Mouse (Mus musculus): ENCODE data around the gene D1Pas1. TPM values are rescaled to one million over a fixed set of nuclear protein-coding genes. Genes with fewer than 3 reads are reported as not detected.

The D1Pas1 gene
- total and polyA plus RNA-seq, 3 experiments: not detected

GRCm38 (mm10) chr1:186997596-186998304 is 30.5 kb downstream of the D1Pas1 start:
- DNase-seq (ENCODE audit: low read depth, low spot score): no peak
- no peaks in the 10 kb centered on the region for H3K9me3 ChIP-seq (replicated peaks; ENCODE audit: insufficient read depth, low read length)

DNA sequence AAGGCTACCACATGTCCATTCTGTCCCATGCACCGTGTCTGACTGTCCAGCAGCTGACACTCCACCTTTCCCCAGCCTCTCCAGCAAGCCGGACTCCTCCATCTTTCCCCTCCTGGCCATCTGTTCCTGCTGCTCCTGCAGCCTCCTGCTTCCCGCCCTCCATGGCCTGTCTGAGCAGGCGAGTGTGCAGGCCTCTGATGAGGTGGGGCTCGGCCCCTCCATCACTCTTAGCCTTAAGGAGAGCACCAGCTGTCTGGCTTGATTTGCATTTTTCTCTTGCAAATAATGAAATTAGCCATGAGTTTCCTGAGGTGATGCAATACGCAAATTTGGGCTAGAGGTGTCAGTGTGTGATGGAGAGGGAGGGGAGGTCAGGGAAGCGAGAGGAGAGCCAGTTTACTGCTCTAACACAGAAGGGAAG is 36.2 kb downstream of the D1Pas1 start:
- TF ChIP-seq E2F4 (IDR thresholded peaks at IDR 0.05; ENCODE audit: borderline replicate concordance, low read depth, low read length) (no peak), MAFK (IDR thresholded peaks at IDR 0.05; ENCODE audit: borderline replicate concordance, low read depth, low read length) (no peak), ZKSCAN1 (IDR thresholded peaks at IDR 0.05; ENCODE audit: low read depth, low read length) (no peak), TCF12 (IDR thresholded peaks at IDR 0.05; ENCODE audit: low read depth, low read length) (no peak), RAD21 (IDR thresholded peaks at IDR 0.05; ENCODE audit: low read depth, low read length) (no peak), NELFE (IDR thresholded peaks at IDR 0.05; ENCODE audit: low read depth, low read length) (no peak), POLR2A (IDR thresholded peaks at IDR 0.05; ENCODE audit: control insufficient read depth in 1 of 2, insufficient read depth in 1 of 2, low read depth in 1 of 2, low read length in 2 of 2, poor library complexity in 1 of 2) (no peak), BHLHE40 (IDR thresholded peaks at IDR 0.05; ENCODE audit: borderline replicate concordance, low read depth, low read length) (no peak), CHD2 (IDR thresholded peaks at IDR 0.05; ENCODE audit: low read length) (no peak), ZNF384 (IDR thresholded peaks at IDR 0.05; ENCODE audit: low read depth, low read length) (no peak), SIN3A (IDR thresholded peaks at IDR 0.05; ENCODE audit: low read length) (no peak), JUND (IDR thresholded peaks at IDR 0.05; ENCODE audit: low read depth, low read length) (no peak), POLR2AphosphoS2 (IDR thresholded peaks at IDR 0.05; ENCODE audit: low read length) (no peak), CTCF (IDR thresholded peaks at IDR 0.05 in 2 of 3, conservative IDR thresholded peaks at IDR 0.05 in 1 of 3; ENCODE audit: control insufficient read depth in 1 of 3, insufficient read depth in 1 of 3, low read depth in 2 of 3, low read length in 3 of 3, poor library complexity in 1 of 3, severe bottlenecking in 1 of 3) (no peak), CHD1 (IDR thresholded peaks at IDR 0.05; ENCODE audit: low read depth, low read length) (no peak), TAL1 (IDR thresholded peaks at IDR 0.05; ENCODE audit: low read length) (no peak), USF2 (IDR thresholded peaks at IDR 0.05; ENCODE audit: borderline replicate concordance in 1 of 2, insufficient read depth in 1 of 2, low read depth in 1 of 2, low read length in 2 of 2) (no peak)
- H3K27ac ChIP-seq (ENCODE audit: control insufficient read depth, low read depth, low read length): no peak overlapping the region
- H3K9me3 ChIP-seq (replicated peaks; ENCODE audit: insufficient read depth, low read length): no peaks in the 10 kb centered on the region
- no peak overlapping the region for H3K9ac ChIP-seq (ENCODE audit: control insufficient read depth, low read depth, low read length, poor library complexity, severe bottlenecking)
- H3K27me3 ChIP-seq (ENCODE audit: control insufficient read depth in 1 of 2, insufficient read depth in 2 of 2, low read length in 2 of 2): no peaks in the 10 kb centered on the region
- H3K79me2 ChIP-seq (ENCODE audit: control insufficient read depth, insufficient read depth, low read length, poor library complexity): no peaks in the 10 kb centered on the region
- no peak for DNase-seq (ENCODE audit: low read depth, low spot score)
- H3K4me3 ChIP-seq (ENCODE audit: control insufficient read depth in 1 of 2, insufficient read depth in 1 of 2, low read depth in 2 of 2, low read length in 2 of 2): no peak overlapping the region
- H3K4me1 ChIP-seq (ENCODE audit: control insufficient read depth in 1 of 2, insufficient read depth in 2 of 2, low read length in 2 of 2): no peaks in the 10 kb centered on the region
- no peaks in the 10 kb centered on the region for H3K36me3 ChIP-seq (ENCODE audit: control insufficient read depth in 1 of 2, insufficient read depth in 2 of 2, low read length in 2 of 2)

More at GRCm38 (mm10) chr1:186997596-186998304, 30.5 kb downstream of the D1Pas1 start:
- H3K27me3 ChIP-seq (ENCODE audit: control insufficient read depth in 1 of 2, insufficient read depth in 2 of 2, low read length in 2 of 2): no peaks in the 10 kb centered on the region
- H3K9ac ChIP-seq (ENCODE audit: control insufficient read depth, low read depth, low read length, poor library complexity, severe bottlenecking): no peak overlapping the region
- H3K4me3 ChIP-seq (ENCODE audit: control insufficient read depth in 1 of 2, insufficient read depth in 1 of 2, low read depth in 2 of 2, low read length in 2 of 2): no peak overlapping the region
- no peak overlapping the region for H3K27ac ChIP-seq (ENCODE audit: control insufficient read depth, low read depth, low read length)
- no peaks in the 10 kb centered on the region for H3K4me1 ChIP-seq (ENCODE audit: control insufficient read depth in 1 of 2, insufficient read depth in 2 of 2, low read length in 2 of 2)
- no peaks in the 10 kb centered on the region for H3K36me3 ChIP-seq (ENCODE audit: control insufficient read depth in 1 of 2, insufficient read depth in 2 of 2, low read length in 2 of 2)
- TF ChIP-seq ETS1 (IDR thresholded peaks at IDR 0.05; ENCODE audit: low read depth, low read length) (no peak), MAZ (IDR thresholded peaks at IDR 0.05; ENCODE audit: low read depth, low read length) (no peak), SIN3A (IDR thresholded peaks at IDR 0.05; ENCODE audit: low read length) (no peak), ZKSCAN1 (IDR thresholded peaks at IDR 0.05; ENCODE audit: low read depth, low read length) (no peak), RAD21 (IDR thresholded peaks at IDR 0.05; ENCODE audit: low read depth, low read length) (no peak), TCF12 (IDR thresholded peaks at IDR 0.05; ENCODE audit: low read depth, low read length) (no peak), GABPA (IDR thresholded peaks at IDR 0.05; ENCODE audit: low read depth, low read length) (no peak), POLR2AphosphoS2 (IDR thresholded peaks at IDR 0.05; ENCODE audit: low read length) (no peak), JUND (IDR thresholded peaks at IDR 0.05; ENCODE audit: low read depth, low read length) (no peak)
- H3K79me2 ChIP-seq (ENCODE audit: control insufficient read depth, insufficient read depth, low read length, poor library complexity): no peaks in the 10 kb centered on the region

Data from MEL (cell line).